Mouse (Mus musculus) lung, postnatal 0 days (tissue): ENCODE measurements around the gene Ift43.
A peak's percentile ranks its signal among the peaks of the same experiment; 100 is the strongest.

ENCODE experiments used
- CTCF ChIP-seq: IDR thresholded peaks from 2 replicates; pipeline ENCODE4 v1.5.1; 2016; ENCODE audit warnings: antibody characterized with exemption, mild to moderate bottlenecking
- EP300 ChIP-seq: IDR thresholded peaks from 2 replicates; pipeline ENCODE4 v1.6.1; 2016; ENCODE audit warnings: antibody characterized with exemption, mild to moderate bottlenecking, control low read depth

DNA sequence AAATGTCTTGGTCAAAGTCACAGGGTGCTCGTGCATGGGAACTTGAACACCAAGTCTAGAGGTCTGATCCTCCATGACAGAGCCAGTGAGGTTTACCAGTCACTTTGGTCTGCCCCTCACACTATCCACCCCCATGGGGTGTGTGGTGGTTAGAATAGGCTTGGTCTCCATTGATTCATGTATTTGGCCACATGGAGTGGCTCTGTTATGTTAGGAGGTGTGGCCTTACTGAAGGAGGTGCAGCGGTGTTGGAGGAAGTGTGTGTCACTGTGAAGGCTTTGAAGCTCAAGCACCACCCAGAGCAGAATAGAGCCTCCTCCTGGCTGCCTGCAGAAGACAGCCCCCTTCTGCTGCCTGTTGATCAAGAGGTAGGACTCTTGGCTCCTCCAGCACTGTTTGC is 99.5 kb downstream of the Ift43 start:
- TF ChIP-seq EP300 (no peak), CTCF (peak; percentile 13; the same call in 1 of the 2 replicates)
